Mouse (Mus musculus): Measurements from ENCODE around the gene Aqp1.

DNA sequence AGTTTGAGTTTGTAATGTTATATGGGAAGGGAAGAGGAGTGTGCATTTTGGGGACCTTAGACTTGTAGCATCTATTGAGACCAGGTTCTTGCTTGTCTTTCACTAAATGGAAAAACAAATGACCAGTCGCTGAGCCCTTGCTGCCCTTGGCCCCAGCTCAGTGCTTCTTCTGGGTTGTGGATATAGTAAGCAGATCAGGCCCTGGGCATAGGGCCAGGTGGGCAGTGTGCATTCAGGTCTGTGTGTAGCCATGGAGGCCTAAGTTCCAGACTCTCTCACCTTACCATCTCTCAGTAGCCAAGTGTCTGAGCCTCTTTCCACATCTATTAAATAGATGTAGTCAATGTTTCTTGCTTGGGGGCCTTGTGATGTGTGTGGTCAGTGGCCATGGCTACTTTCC, 40.9 kb upstream of the Aqp1 start:
- no peak for TF ChIP-seq CTCF (IDR thresholded peaks at IDR 0.05; ENCODE audit: low read depth, low read length)
- no peak for TF ChIP-seq TAL1 (conservative IDR thresholded peaks at IDR 0.05; ENCODE audit: low read depth, low read length)
- no peak for TF ChIP-seq POLR2AphosphoS5 (IDR thresholded peaks at IDR 0.05; ENCODE audit: insufficient replicate concordance, low read depth, low read length)

All from G1E (cell line).